Mouse (Mus musculus): ENCODE data around the gene Htra1. TPM values are rescaled to one million over a fixed set of nuclear protein-coding genes. Genes with fewer than 3 reads are reported as not detected.

Htra1 gene
- polyA plus RNA-seq, 1 experiment from 2014 or later = 29.9 TPM

DNA sequence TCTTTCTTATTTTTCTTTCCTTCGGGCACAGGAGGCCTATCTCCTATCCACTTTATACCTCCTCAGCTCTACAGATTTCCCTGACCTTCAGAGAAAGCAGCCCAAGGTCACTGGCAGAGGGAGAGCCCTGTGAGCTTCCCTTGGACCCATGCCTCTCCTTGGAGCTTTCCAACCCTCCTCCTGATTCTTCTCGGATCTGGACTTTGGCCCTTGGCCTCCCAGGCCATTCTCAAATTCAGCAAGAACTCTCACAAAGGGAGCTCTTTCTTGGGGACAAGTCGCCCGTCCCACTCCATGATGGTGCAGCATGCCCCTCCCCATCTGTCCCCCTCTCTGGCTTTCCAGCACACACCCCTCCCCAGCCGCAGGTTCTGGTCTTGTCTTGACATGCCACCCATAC, 15.1 kb downstream of the Htra1 start:
- ATAC-seq (ENCODE audit: insufficient number of reproducible peaks, insufficient read depth, low FRiP score, low TSS enrichment, low read depth) = no peak
- Histone ChIP-seq H3K4me1 (peaks cover 10% of the 10 kb centered on the region), H3K36me3 (no peaks in the 10 kb centered on the region), H3K9ac (no peak overlapping the region), H3K4me2 (no peak overlapping the region), H3K27me3 (no peaks in the 10 kb centered on the region), H3K27ac (no peak overlapping the region), H3K9me3 (no peaks in the 10 kb centered on the region), H3K4me3 (no peak overlapping the region)
- WGBS = 82% methylated on average over 5 of the region's 5 CpGs

DNA sequence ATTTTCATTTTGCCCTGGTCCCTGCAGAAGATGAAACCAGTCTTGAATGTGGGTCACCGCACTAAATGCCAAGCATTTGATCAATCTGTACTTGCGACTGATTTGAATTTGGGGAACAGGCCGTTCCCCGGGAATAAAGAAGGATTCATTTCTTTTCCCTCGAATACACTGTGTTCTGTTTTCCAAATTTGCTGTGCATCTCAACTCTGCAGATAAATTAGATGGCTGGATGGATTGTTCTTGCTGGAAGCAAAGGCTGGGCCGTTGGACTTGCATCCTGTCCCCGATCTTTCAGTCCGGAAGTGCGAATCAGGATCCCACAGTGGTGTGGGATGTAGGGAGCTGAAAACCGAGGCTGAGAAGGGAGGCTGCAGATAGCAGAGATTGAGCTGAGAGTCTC, 17.5 kb downstream of the Htra1 start:
- no peak overlapping the region for H3K9ac ChIP-seq
- H3K9me3 ChIP-seq = no peaks in the 10 kb centered on the region
- no peak overlapping the region for H3K4me3 ChIP-seq
- no peak overlapping the region for H3K4me2 ChIP-seq
- 88% methylated on average over 10 of the region's 10 CpGs for WGBS
- H3K27ac ChIP-seq = no peak overlapping the region
- peaks cover 10% of the 10 kb centered on the region for H3K4me1 ChIP-seq
- H3K36me3 ChIP-seq = no peaks in the 10 kb centered on the region
- ATAC-seq (ENCODE audit: insufficient number of reproducible peaks, insufficient read depth, low FRiP score, low TSS enrichment, low read depth) = no peak
- H3K27me3 ChIP-seq = no peaks in the 10 kb centered on the region

DNA sequence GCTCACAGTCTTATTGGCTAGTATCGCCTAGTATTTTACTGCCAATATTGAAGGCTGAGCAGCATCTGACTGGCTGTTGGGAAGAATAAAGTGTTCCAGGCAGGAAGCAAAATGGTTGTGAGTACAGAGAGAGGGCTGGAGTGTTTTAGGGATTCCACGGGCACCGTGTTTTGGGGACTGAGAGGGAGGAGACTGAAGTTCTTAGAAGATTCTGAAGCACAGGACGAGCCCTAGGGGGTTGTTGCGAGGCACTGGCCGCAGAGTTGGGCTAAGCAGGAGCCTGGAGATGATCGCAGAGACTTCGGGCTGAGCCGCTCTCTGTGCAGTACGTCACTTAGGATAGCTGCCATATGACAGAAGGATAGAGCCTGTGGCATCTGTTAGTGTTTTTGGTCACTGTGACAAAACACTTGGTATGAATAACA, 18.3 kb downstream of the Htra1 start:
- 76% methylated on average over 10 of the region's 10 CpGs for WGBS
- no peak for ATAC-seq (ENCODE audit: insufficient number of reproducible peaks, insufficient read depth, low FRiP score, low TSS enrichment, low read depth)
- Histone ChIP-seq H3K36me3 (no peaks in the 10 kb centered on the region), H3K4me1 (peaks cover 4% of the 10 kb centered on the region), H3K27me3 (no peaks in the 10 kb centered on the region), H3K9ac (no peak overlapping the region), H3K4me2 (no peak overlapping the region), H3K9me3 (no peaks in the 10 kb centered on the region), H3K27ac (no peak overlapping the region), H3K4me3 (no peak overlapping the region)

DNA sequence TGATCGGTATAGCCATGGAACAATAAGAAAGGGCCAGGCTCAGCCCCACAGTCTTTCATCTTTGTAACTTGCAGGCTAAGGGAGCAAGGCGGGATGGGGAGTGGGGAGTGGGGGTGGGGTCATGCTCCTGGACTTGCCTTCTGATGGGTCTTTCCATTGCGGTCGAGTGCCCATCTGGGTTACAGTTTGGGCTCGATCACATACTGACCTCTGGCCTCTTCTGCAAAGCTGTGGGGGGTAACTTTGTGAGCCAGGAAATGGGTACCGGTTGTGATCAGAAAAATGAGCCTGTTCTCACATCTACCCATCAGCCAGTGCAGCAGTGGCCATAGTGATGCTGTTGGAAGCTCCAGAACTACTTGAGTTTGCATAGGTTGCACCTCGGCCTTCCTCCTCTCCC, 22.6 kb downstream of the Htra1 start:
- WGBS = 54% methylated on average over 7 of the region's 7 CpGs
- Histone ChIP-seq H3K36me3 (no peaks in the 10 kb centered on the region), H3K27ac (no peak overlapping the region), H3K27me3 (no peaks in the 10 kb centered on the region), H3K9ac (no peak overlapping the region), H3K4me1 (peaks cover 18% of the 10 kb centered on the region), H3K4me3 (no peak overlapping the region), H3K9me3 (no peaks in the 10 kb centered on the region), H3K4me2 (no peak overlapping the region)
- ATAC-seq (ENCODE audit: insufficient number of reproducible peaks, insufficient read depth, low FRiP score, low TSS enrichment, low read depth) = no peak

DNA sequence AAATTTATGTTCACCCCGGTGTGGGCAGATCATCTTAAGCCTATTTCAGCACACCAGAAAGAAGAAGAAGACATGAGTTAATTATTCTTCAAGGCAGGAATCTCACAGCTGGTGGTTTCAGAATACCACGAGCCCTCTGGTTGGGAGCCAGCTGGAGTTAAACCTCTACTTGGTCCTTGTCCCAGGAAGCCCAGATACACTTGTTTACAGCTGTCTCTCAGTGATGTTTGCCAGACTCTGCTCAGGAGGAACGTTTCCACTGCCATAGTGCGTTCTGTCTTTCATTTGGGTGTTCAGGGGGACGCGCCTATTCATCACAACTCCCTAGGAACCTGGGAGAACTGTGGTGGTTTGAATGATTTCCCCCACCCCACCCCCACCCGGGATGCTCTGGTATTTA, 24.0 kb downstream of the Htra1 start:
- H3K27me3 ChIP-seq = no peaks in the 10 kb centered on the region
- no peak overlapping the region for H3K4me3 ChIP-seq
- H3K9ac ChIP-seq = no peak overlapping the region
- H3K36me3 ChIP-seq = no peaks in the 10 kb centered on the region
- H3K9me3 ChIP-seq = no peaks in the 10 kb centered on the region
- no peak overlapping the region for H3K4me2 ChIP-seq
- ATAC-seq (ENCODE audit: insufficient number of reproducible peaks, insufficient read depth, low FRiP score, low TSS enrichment, low read depth) = no peak
- H3K4me1 ChIP-seq = peaks cover 23% of the 10 kb centered on the region
- 42% methylated on average over 7 of the region's 7 CpGs for WGBS
- H3K27ac ChIP-seq = peak overlapping the region; percentile 22; the same call in 1 of the 2 replicates

DNA sequence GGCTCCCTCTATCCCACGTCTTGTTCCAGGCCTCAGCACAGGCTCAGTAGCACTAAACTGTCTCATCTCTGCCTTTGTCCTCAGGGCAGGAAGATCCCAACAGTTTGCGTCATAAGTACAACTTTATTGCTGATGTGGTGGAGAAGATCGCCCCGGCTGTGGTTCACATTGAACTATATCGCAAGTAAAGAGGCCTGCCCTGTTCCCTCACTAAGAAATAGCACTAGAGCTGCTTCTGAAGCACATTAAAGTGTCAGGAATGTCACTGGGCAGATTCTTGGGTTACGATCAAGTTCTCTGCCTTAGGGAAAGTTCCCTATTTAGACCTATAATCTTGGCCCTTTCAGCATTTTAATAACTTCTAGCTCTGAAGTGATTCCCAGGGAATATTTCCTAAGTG, 25.5 kb downstream of the Htra1 start:
- 67% methylated on average over 6 of the region's 6 CpGs for WGBS
- Histone ChIP-seq H3K4me2 (no peak overlapping the region), H3K27ac (peak overlapping the region; percentile 24; the same call in 1 of the 2 replicates), H3K27me3 (no peaks in the 10 kb centered on the region), H3K36me3 (no peaks in the 10 kb centered on the region), H3K4me3 (no peak overlapping the region), H3K9me3 (no peaks in the 10 kb centered on the region), H3K4me1 (peaks cover 38% of the 10 kb centered on the region), H3K9ac (no peak overlapping the region)
- no peak for ATAC-seq (ENCODE audit: insufficient number of reproducible peaks, insufficient read depth, low FRiP score, low TSS enrichment, low read depth)

DNA sequence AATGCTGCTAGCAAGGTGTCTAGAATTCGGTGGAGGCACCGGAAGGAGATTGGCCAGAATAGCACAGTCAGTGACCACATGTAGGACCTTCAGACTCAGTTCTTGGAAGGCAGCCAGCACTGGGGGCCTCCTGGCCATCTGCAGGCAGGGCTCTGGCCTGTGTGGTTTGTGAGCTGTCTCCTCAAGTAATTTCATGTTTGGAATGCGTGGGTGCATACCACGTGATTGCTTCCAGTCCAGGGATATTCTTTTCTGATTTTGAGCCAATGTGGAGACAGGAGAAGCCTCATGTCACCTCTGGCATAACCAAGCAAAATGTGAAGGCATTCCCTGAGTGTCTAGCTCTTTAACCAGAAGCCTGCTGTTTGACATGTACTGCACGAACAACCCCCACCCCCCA, 28.8 kb downstream of the Htra1 start:
- 25% methylated on average over 5 of the region's 5 CpGs for WGBS
- Histone ChIP-seq H3K9ac (no peak overlapping the region), H3K4me3 (no peak overlapping the region), H3K27me3 (no peaks in the 10 kb centered on the region), H3K4me1 (peaks cover 60% of the 10 kb centered on the region), H3K9me3 (no peaks in the 10 kb centered on the region), H3K36me3 (no peaks in the 10 kb centered on the region), H3K4me2 (no peak overlapping the region), H3K27ac (peak overlapping the region; percentile 89; the same call in 1 of the 2 replicates)
- no peak for ATAC-seq (ENCODE audit: insufficient number of reproducible peaks, insufficient read depth, low FRiP score, low TSS enrichment, low read depth)

DNA sequence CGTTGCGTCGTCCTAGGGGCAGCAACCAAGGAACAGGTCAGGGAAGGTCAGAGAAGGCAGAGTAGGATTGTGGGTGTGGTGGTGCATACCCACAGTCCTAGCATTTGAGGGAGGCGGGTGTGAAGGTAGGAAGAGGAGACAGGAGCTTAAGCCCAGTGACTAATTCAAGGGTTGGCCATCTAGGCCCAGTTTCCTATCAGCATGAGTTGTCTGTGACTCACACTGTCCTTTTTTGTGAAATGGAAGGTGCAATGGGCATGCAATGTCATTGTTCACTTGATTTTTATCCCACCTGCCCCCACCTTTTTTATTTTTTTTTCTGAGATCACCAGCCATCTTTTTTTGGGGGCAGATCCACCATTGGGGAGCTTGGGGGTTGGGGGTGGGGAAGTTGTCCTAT, 29.5 kb downstream of the Htra1 start:
- H3K9ac ChIP-seq = no peak overlapping the region
- peaks cover 57% of the 10 kb centered on the region for H3K4me1 ChIP-seq
- no peak overlapping the region for H3K4me3 ChIP-seq
- no peak overlapping the region for H3K4me2 ChIP-seq
- WGBS = 92% methylated on average over 4 of the region's 4 CpGs
- H3K27me3 ChIP-seq = no peaks in the 10 kb centered on the region
- peak overlapping the region; percentile 89 for H3K27ac ChIP-seq
- no peaks in the 10 kb centered on the region for H3K36me3 ChIP-seq
- no peak for ATAC-seq (ENCODE audit: insufficient number of reproducible peaks, insufficient read depth, low FRiP score, low TSS enrichment, low read depth)
- H3K9me3 ChIP-seq = no peaks in the 10 kb centered on the region

DNA sequence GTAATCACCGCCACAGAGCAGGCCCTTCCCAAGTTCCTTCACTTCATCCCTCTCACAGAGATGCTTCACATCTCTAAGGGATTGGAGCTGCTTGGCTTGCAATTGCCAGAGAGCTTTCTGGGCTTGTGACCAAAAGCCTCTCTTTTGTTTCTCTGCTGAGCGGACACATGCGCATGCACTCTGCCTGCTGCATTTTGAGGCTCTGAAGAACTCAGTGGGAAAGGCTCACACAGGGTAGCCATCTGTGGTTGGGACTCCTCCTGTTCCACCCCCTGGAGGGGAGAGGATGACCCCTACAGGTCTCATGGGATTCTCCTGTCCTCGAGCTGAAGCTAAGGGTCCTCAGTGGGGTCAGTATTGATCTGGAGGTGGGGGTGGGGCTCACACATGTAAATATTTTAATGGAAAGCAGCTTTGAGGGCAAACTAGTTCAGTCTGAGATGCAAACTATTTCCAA, 30.0 kb downstream of the Htra1 start:
- H3K9ac ChIP-seq = no peak overlapping the region
- peaks cover 55% of the 10 kb centered on the region for H3K4me1 ChIP-seq
- peak overlapping the region; percentile 89 for H3K27ac ChIP-seq
- H3K9me3 ChIP-seq = no peaks in the 10 kb centered on the region
- no peak overlapping the region for H3K4me3 ChIP-seq
- no peaks in the 10 kb centered on the region for H3K27me3 ChIP-seq
- WGBS = 33% methylated on average over 4 of the region's 4 CpGs
- H3K4me2 ChIP-seq = no peak overlapping the region
- H3K36me3 ChIP-seq = no peaks in the 10 kb centered on the region
- ATAC-seq (ENCODE audit: insufficient number of reproducible peaks, insufficient read depth, low FRiP score, low TSS enrichment, low read depth) = peak; percentile 66

DNA sequence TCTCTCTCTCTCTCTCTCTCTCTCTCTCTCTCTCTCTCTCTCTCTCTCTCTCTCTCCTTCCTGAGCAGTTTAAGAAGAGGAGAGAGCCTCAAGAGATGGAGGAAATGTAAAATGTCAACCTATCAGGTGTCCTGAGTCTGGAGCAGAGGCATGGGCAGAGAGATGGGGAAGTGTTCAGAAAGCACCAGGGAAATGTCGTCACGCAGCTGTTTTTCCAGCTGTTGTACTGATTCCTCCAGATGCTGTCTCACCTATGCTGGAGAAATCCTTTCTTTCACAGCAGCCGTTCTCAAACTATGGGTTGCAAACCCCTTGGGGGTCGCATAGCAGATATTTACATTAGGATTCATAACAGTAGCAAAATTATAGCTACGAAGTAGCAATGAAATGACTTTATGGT, 30.5 kb downstream of the Htra1 start:
- no peak for ATAC-seq (ENCODE audit: insufficient number of reproducible peaks, insufficient read depth, low FRiP score, low TSS enrichment, low read depth)
- peak overlapping the region; percentile 89 for H3K27ac ChIP-seq
- no peaks in the 10 kb centered on the region for H3K9me3 ChIP-seq
- H3K4me3 ChIP-seq = no peak overlapping the region
- H3K36me3 ChIP-seq = no peaks in the 10 kb centered on the region
- H3K9ac ChIP-seq = 0 out of 2 replicates have a peak overlapping the region, but pooled peaks have one; percentile 16
- peaks cover 51% of the 10 kb centered on the region for H3K4me1 ChIP-seq
- WGBS = 22% methylated on average over 5 of the region's 5 CpGs
- no peaks in the 10 kb centered on the region for H3K27me3 ChIP-seq
- H3K4me2 ChIP-seq = peak overlapping the region; percentile 16; the same call in 1 of the 2 replicates

DNA sequence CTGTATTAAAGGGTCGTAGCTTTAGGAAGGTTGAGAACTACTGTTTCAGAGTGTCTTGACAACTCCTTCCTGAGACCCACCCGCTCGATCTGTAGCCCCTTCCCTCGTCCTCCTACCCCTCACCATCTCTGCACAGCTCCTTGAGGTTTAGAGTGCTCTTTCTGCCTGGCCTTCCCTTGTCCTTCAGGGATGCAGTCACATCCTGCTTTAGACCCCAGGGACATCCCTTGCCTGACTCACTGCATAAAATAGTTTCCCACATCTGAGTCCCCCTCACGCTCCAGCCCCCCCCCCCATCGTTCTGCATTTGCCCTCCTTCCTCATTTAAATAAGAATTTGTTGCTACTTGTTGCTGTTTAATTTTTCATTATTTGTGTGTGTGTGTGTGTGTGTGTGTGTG, 31.0 kb downstream of the Htra1 start:
- 47% methylated on average over 6 of the region's 6 CpGs for WGBS
- H3K4me2 ChIP-seq = peak overlapping the region; percentile 16; the same call in 1 of the 2 replicates
- H3K27me3 ChIP-seq = no peaks in the 10 kb centered on the region
- peaks cover 51% of the 10 kb centered on the region for H3K4me1 ChIP-seq
- H3K9ac ChIP-seq = no peak overlapping the region
- H3K36me3 ChIP-seq = no peaks in the 10 kb centered on the region
- peak overlapping the region; percentile 89 for H3K27ac ChIP-seq
- no peak overlapping the region for H3K4me3 ChIP-seq
- no peak for ATAC-seq (ENCODE audit: insufficient number of reproducible peaks, insufficient read depth, low FRiP score, low TSS enrichment, low read depth)
- no peaks in the 10 kb centered on the region for H3K9me3 ChIP-seq

DNA sequence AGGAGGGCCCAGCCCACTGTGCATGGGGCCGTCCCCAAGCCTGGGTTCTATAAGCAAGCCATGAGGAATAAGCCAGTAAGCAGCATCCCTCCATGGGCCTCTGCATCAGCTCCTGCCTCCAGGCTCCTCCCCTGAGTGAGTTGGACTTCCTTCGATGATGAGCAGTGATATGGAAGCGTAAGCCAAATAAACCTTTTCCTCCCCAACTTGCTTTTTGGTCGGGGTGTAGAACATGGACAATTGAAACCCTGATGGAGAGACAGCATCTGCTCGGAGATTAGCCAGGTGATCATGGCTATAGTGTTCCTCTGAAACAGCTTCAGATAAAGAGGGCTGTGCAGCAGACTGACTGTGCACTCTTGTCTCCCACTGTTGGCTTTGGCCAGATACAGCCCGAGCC, 32.0 kb downstream of the Htra1 start:
- Histone ChIP-seq H3K4me3 (no peak overlapping the region), H3K27me3 (no peaks in the 10 kb centered on the region), H3K36me3 (no peaks in the 10 kb centered on the region), H3K4me1 (peaks cover 51% of the 10 kb centered on the region), H3K27ac (no peak overlapping the region), H3K9ac (no peak overlapping the region), H3K9me3 (no peaks in the 10 kb centered on the region), H3K4me2 (no peak overlapping the region)
- WGBS = 84% methylated on average over 6 of the region's 6 CpGs
- ATAC-seq (ENCODE audit: insufficient number of reproducible peaks, insufficient read depth, low FRiP score, low TSS enrichment, low read depth) = no peak

Data from embryonic facial prominence, embryonic 13.5 days (tissue).